Mouse (Mus musculus): ENCODE measurements around the gene Exoc3l4. TPM values are rescaled to one million over a fixed set of nuclear protein-coding genes. Genes with fewer than 3 reads are reported as not detected.

Exoc3l4 gene
- total and polyA plus RNA-seq, 3 experiments, result 0.04 to 0.17 TPM; not detected in 1

GRCm38 (mm10) chr12:111406622-111407021, 10.2 kb upstream of the Exoc3l4 start, which contains the start of gene Lbhd2:
TSS of gene Lbhd2 (plus strand) at chr12:111406809.
- Histone ChIP-seq H3K79me2 (ENCODE audit: control insufficient read depth, insufficient read depth, low read length, poor library complexity) (no peaks in the 10 kb centered on the region), H3K9me3 (replicated peaks; ENCODE audit: insufficient read depth, low read length) (no peaks in the 10 kb centered on the region), H3K4me1 (ENCODE audit: control insufficient read depth in 1 of 2, insufficient read depth in 2 of 2, low read length in 2 of 2) (no peaks in the 10 kb centered on the region), H3K9ac (ENCODE audit: control insufficient read depth, low read depth, low read length, poor library complexity, severe bottlenecking) (no peak within 1 kb of the TSS), H3K4me3 (ENCODE audit: control insufficient read depth in 1 of 2, insufficient read depth in 1 of 2, low read depth in 2 of 2, low read length in 2 of 2) (no peak within 1 kb of the TSS), H3K36me3 (ENCODE audit: control insufficient read depth in 1 of 2, insufficient read depth in 2 of 2, low read length in 2 of 2) (no peaks in the 10 kb centered on the region), H3K27ac (ENCODE audit: control insufficient read depth, low read depth, low read length) (no peak within 1 kb of the TSS), H3K27me3 (ENCODE audit: control insufficient read depth in 1 of 2, insufficient read depth in 2 of 2, low read length in 2 of 2) (peaks cover 0 to 4% of the 10 kb centered on the region in 2 experiments; a peak in 2 of 4 replicates)
- TF ChIP-seq POLR2AphosphoS2 (IDR thresholded peaks at IDR 0.05; ENCODE audit: low read length) (no peak), RAD21 (IDR thresholded peaks at IDR 0.05; ENCODE audit: low read depth, low read length) (no peak), MAZ (IDR thresholded peaks at IDR 0.05; ENCODE audit: low read depth, low read length) (no peak), UBTF (IDR thresholded peaks at IDR 0.05; ENCODE audit: borderline replicate concordance, insufficient read depth, low read depth, low read length) (no peak), MAX (IDR thresholded peaks at IDR 0.05; ENCODE audit: low read length) (no peak), ETS1 (IDR thresholded peaks at IDR 0.05; ENCODE audit: low read depth, low read length) (no peak), SIN3A (IDR thresholded peaks at IDR 0.05; ENCODE audit: low read length) (no peak), ZC3H11A (IDR thresholded peaks at IDR 0.05; ENCODE audit: low read depth, low read length) (no peak), POLR2A (IDR thresholded peaks at IDR 0.05; ENCODE audit: control insufficient read depth in 1 of 2, insufficient read depth in 1 of 2, low read depth in 1 of 2, low read length in 2 of 2, poor library complexity in 1 of 2) (no peak)
- no peak for DNase-seq (ENCODE audit: low read depth, low spot score)

GRCm38 (mm10) chr12:111409583-111409982, 7.2 kb upstream of the Exoc3l4 start:
- Histone ChIP-seq H3K9ac (ENCODE audit: control insufficient read depth, low read depth, low read length, poor library complexity, severe bottlenecking) (no peak overlapping the region), H3K27ac (ENCODE audit: control insufficient read depth, low read depth, low read length) (no peak overlapping the region), H3K4me3 (ENCODE audit: control insufficient read depth in 1 of 2, insufficient read depth in 1 of 2, low read depth in 2 of 2, low read length in 2 of 2) (no peak overlapping the region), H3K9me3 (replicated peaks; ENCODE audit: insufficient read depth, low read length) (no peaks in the 10 kb centered on the region), H3K36me3 (ENCODE audit: control insufficient read depth in 1 of 2, insufficient read depth in 2 of 2, low read length in 2 of 2) (no peaks in the 10 kb centered on the region), H3K79me2 (ENCODE audit: control insufficient read depth, insufficient read depth, low read length, poor library complexity) (no peaks in the 10 kb centered on the region), H3K4me1 (ENCODE audit: control insufficient read depth in 1 of 2, insufficient read depth in 2 of 2, low read length in 2 of 2) (no peaks in the 10 kb centered on the region), H3K27me3 (ENCODE audit: control insufficient read depth in 1 of 2, insufficient read depth in 2 of 2, low read length in 2 of 2) (peaks cover 0 to 4% of the 10 kb centered on the region in 2 experiments; a peak in 2 of 4 replicates)
- TF ChIP-seq ZMIZ1 (IDR thresholded peaks at IDR 0.05; ENCODE audit: low read depth, low read length) (no peak), ETS1 (IDR thresholded peaks at IDR 0.05; ENCODE audit: low read depth, low read length) (no peak), HCFC1 (IDR thresholded peaks at IDR 0.05; ENCODE audit: low read depth, low read length) (no peak), ZKSCAN1 (IDR thresholded peaks at IDR 0.05; ENCODE audit: low read depth, low read length) (no peak), UBTF (IDR thresholded peaks at IDR 0.05; ENCODE audit: borderline replicate concordance, insufficient read depth, low read depth, low read length) (no peak), CHD2 (IDR thresholded peaks at IDR 0.05; ENCODE audit: low read length) (no peak), TCF12 (IDR thresholded peaks at IDR 0.05; ENCODE audit: low read depth, low read length) (no peak), MEF2A (IDR thresholded peaks at IDR 0.05; ENCODE audit: extremely low read depth, insufficient replicate concordance, low read depth, low read length, poor library complexity, severe bottlenecking) (no peak), RAD21 (IDR thresholded peaks at IDR 0.05; ENCODE audit: low read depth, low read length) (no peak), USF1 (IDR thresholded peaks at IDR 0.05; ENCODE audit: low read depth, low read length) (no peak), ZC3H11A (IDR thresholded peaks at IDR 0.05; ENCODE audit: low read depth, low read length) (no peak), POLR2AphosphoS2 (IDR thresholded peaks at IDR 0.05; ENCODE audit: low read length) (no peak), TAL1 (IDR thresholded peaks at IDR 0.05; ENCODE audit: low read length) (no peak), JUND (IDR thresholded peaks at IDR 0.05; ENCODE audit: low read depth, low read length) (no peak), SMC3 (IDR thresholded peaks at IDR 0.05; ENCODE audit: low read depth, low read length) (no peak), USF2 (IDR thresholded peaks at IDR 0.05; ENCODE audit: borderline replicate concordance in 1 of 2, insufficient read depth in 1 of 2, low read depth in 1 of 2, low read length in 2 of 2) (no peak)
- no peak for DNase-seq (ENCODE audit: low read depth, low spot score)
